7 mouse cellular contexts compared by ENCODE assay signal in genomic region chr14:31831370-31831712, GRCm38 (mm10). TPM values are rescaled to one million over a fixed set of nuclear protein-coding genes. Genes with fewer than 3 reads are reported as not detected.
DNase-seq lines count a peak whose midpoint lies in the region; ATAC-seq and TF ChIP-seq lines count a peak whose summit lies in the region.

No protein-coding gene starts in this region.

- H3K9ac ChIP-seq in ES-Bruce4 (ENCODE audit: low read depth, poor library complexity, severe bottlenecking), result peak overlapping the region; percentile 90
- H3K9ac ChIP-seq in forebrain, embryonic 12.5 days, result peak overlapping the region; percentile 85
- 0 out of 2 replicates have a peak overlapping the region, but pooled peaks have one; percentile 70 for H3K9ac ChIP-seq in intestine, embryonic 15.5 days
- peak overlapping the region; percentile 68 for H3K9ac ChIP-seq in midbrain, embryonic 15.5 days

- peak overlapping the region; percentile 85 for H3K4me2 ChIP-seq in forebrain, embryonic 12.5 days
- H3K4me2 ChIP-seq in intestine, embryonic 15.5 days (replicated peaks), result peak overlapping the region; percentile 86
- H3K4me2 ChIP-seq in midbrain, embryonic 15.5 days, result peak overlapping the region; percentile 80

- TF ChIP-seq POLR2A in ES-Bruce4 (IDR thresholded peaks at IDR 0.05; ENCODE audit: insufficient read depth, low read length), result no peak

- no peak for TF ChIP-seq CTCF in ES-Bruce4 (IDR thresholded peaks at IDR 0.05; ENCODE audit: low read depth, low read length)

- intact Hi-C loops in left cerebral cortex, postnatal 4 days (cut with DNase I), result loop anchor here (10.0 kb wide), 1 partner anchor 103 kb away; no protein-coding TSS in a partner anchor

- WGBS in forebrain, embryonic 12.5 days, result 10% methylated on average over 7 of the region's 7 CpGs
- WGBS in intestine, embryonic 15.5 days, result 7% methylated on average over 7 of the region's 7 CpGs
- 2% methylated on average over 7 of the region's 7 CpGs for WGBS in midbrain, embryonic 15.5 days

- no peaks in the 10 kb centered on the region for H3K27me3 ChIP-seq in ES-Bruce4 (ENCODE audit: control insufficient read depth, insufficient read depth, low read length, poor library complexity, severe bottlenecking)
- H3K27me3 ChIP-seq in forebrain, embryonic 12.5 days, result no peaks in the 10 kb centered on the region
- no peaks in the 10 kb centered on the region for H3K27me3 ChIP-seq in intestine, embryonic 15.5 days (replicated peaks)
- H3K27me3 ChIP-seq in midbrain, embryonic 15.5 days (replicated peaks), result no peaks in the 10 kb centered on the region

- no peak overlapping the region; the same call in 1 of the 2 replicates for H3K27ac ChIP-seq in ES-Bruce4 (ENCODE audit: insufficient read depth, low read length)
- peak overlapping the region; percentile 97 for H3K27ac ChIP-seq in forebrain, embryonic 12.5 days
- H3K27ac ChIP-seq in intestine, embryonic 15.5 days, result no peak overlapping the region
- peak overlapping the region; percentile 97 for H3K27ac ChIP-seq in midbrain, embryonic 15.5 days

- DNase-seq in adipocyte (ENCODE audit: low spot score), result peak; percentile 25
- DNase-seq in left cerebral cortex, postnatal 4 days, result peak; percentile 26
- DNase-seq in urinary bladder, postnatal 14 days (ENCODE audit: low spot score), result no peak

- peak; percentile 43; the same call in 1 of the 2 replicates for ATAC-seq in forebrain, embryonic 12.5 days (ENCODE audit: low FRiP score)
- ATAC-seq in intestine, embryonic 15.5 days, result no peak
- ATAC-seq in midbrain, embryonic 15.5 days (replicated peaks), result no peak; the same call in 1 of the 2 replicates

- no peaks in the 10 kb centered on the region for H3K9me3 ChIP-seq in ES-Bruce4 (replicated peaks; ENCODE audit: control insufficient read depth, insufficient read depth, low read length, poor library complexity, severe bottlenecking)
- H3K9me3 ChIP-seq in forebrain, embryonic 12.5 days, result peaks cover 3% of the 10 kb centered on the region; the same call in 1 of the 2 replicates
- H3K9me3 ChIP-seq in intestine, embryonic 15.5 days, result no peaks in the 10 kb centered on the region
- 0 out of 2 replicates have a peak, but pooled peaks cover 1% of the 10 kb centered on the region for H3K9me3 ChIP-seq in midbrain, embryonic 15.5 days

- peaks cover 3% of the 10 kb centered on the region for H3K4me1 ChIP-seq in ES-Bruce4 (ENCODE audit: control insufficient read depth, insufficient read depth, low read length)
- H3K4me1 ChIP-seq in forebrain, embryonic 12.5 days, result peaks cover 6% of the 10 kb centered on the region; the same call in 1 of the 2 replicates
- 0 out of 2 replicates have a peak, but pooled peaks cover 3% of the 10 kb centered on the region for H3K4me1 ChIP-seq in intestine, embryonic 15.5 days (replicated peaks)
- H3K4me1 ChIP-seq in midbrain, embryonic 15.5 days, result peaks cover 14% of the 10 kb centered on the region; the same call in 1 of the 2 replicates

- peak overlapping the region; percentile 79 for H3K4me3 ChIP-seq in ES-Bruce4 (ENCODE audit: low read depth, low read length)
- H3K4me3 ChIP-seq in forebrain, embryonic 12.5 days (replicated peaks), result peak overlapping the region; percentile 97
- peak overlapping the region; percentile 89 for H3K4me3 ChIP-seq in intestine, embryonic 15.5 days (replicated peaks)
- peak overlapping the region; percentile 68 for H3K4me3 ChIP-seq in midbrain, embryonic 15.5 days

- no peak for TF ChIP-seq EP300 in ES-Bruce4 (IDR thresholded peaks at IDR 0.05; ENCODE audit: insufficient read depth, low read depth, low read length)

- H3K36me3 ChIP-seq in ES-Bruce4 (ENCODE audit: control insufficient read depth, insufficient read depth, low read length, poor library complexity, severe bottlenecking), result no peaks in the 10 kb centered on the region
- no peaks in the 10 kb centered on the region for H3K36me3 ChIP-seq in forebrain, embryonic 12.5 days (replicated peaks)
- no peaks in the 10 kb centered on the region for H3K36me3 ChIP-seq in intestine, embryonic 15.5 days
- no peaks in the 10 kb centered on the region for H3K36me3 ChIP-seq in midbrain, embryonic 15.5 days (replicated peaks)

RNA-seq across cellular contexts. Expression of gene Ankrd28, which starts 0.9 kb away (rescaled TPM):
- polyA plus RNA-seq in ES-Bruce4 (2011; ENCODE audit: insufficient read depth, insufficient read length, low read depth, missing spikeins), result 83.6 and 104 TPM in 2 replicates
- polyA plus RNA-seq in forebrain, embryonic 12.5 days (2016; fragmentation: Nextera tagmentation; extraction: Ambion mirVana), result 16.4 and 16.7 TPM in 2 replicates
- 6.7 and 7.4 TPM in 2 replicates for polyA plus RNA-seq in intestine, embryonic 15.5 days (2015; fragmentation: Nextera tagmentation; extraction: Ambion mirVana)
- 10 to 100 TPM; 57.5 to 60.8 TPM for total RNA-seq in left cerebral cortex, postnatal 4 days (2021)
- polyA plus RNA-seq in midbrain, embryonic 15.5 days (2015; fragmentation: Nextera tagmentation; extraction: Ambion mirVana), result 9.5 and 10.3 TPM in 2 replicates

Comparison
In these comparisons a context has a peak if more than half of its experiments do, and no peak if none do; other contexts are left out.
1. H3K27ac ChIP-seq: peak in forebrain, embryonic 12.5 days (single experiment) and midbrain, embryonic 15.5 days (single experiment); none in ES-Bruce4 (single experiment) and intestine, embryonic 15.5 days (single experiment).
2. Peak in every context shown above with its lines, with median percentiles within 50 percentile points of each other: H3K4me3 ChIP-seq, H3K9ac ChIP-seq and H3K4me2 ChIP-seq.